Mouse (Mus musculus): ENCODE measurements at regions not wholly inside any gene's neighbourhood (a gene's known extent, or its start where the extent isn't known, plus 50 kb on each side); places are given as distances from the start of the nearest gene placed in this dataset.

- no peaks in the 10 kb centered on the region for H3K27me3 ChIP-seq (ENCODE audit: control insufficient read depth, insufficient read depth, insufficient read length)
- no peaks in the 10 kb centered on the region for H3K36me3 ChIP-seq (ENCODE audit: control insufficient read depth, insufficient read depth)
- H3K4me3 ChIP-seq (ENCODE audit: insufficient read depth, poor library complexity, severe bottlenecking) = no peak overlapping the region
- H3K79me2 ChIP-seq (ENCODE audit: control insufficient read depth, insufficient read depth) = no peaks in the 10 kb centered on the region
- H3ac ChIP-seq (ENCODE audit: control insufficient read depth, insufficient read length, low read depth) = no peak overlapping the region
- TF ChIP-seq CTCF (IDR thresholded peaks at IDR 0.05; ENCODE audit: control insufficient read depth, insufficient read depth, insufficient read length) (no peak), MYOG (IDR thresholded peaks at IDR 0.05; ENCODE audit: control insufficient read depth, extremely low read depth, insufficient read length) (no peak), FOSL1 (IDR thresholded peaks at IDR 0.05; ENCODE audit: insufficient read depth, low read length, poor library complexity, severe bottlenecking) (no peak), MYOD1 (IDR thresholded peaks at IDR 0.05; ENCODE audit: control insufficient read depth, insufficient read length, low read depth) (no peak), MAX (IDR thresholded peaks at IDR 0.05) (no peak)
- no peaks in the 10 kb centered on the region for H3K79me3 ChIP-seq (ENCODE audit: low read depth)
These were observed 353.1 kb upstream of the Klhl1 start for GRCm38 (mm10) chr14:96871969-96872368.

DNA sequence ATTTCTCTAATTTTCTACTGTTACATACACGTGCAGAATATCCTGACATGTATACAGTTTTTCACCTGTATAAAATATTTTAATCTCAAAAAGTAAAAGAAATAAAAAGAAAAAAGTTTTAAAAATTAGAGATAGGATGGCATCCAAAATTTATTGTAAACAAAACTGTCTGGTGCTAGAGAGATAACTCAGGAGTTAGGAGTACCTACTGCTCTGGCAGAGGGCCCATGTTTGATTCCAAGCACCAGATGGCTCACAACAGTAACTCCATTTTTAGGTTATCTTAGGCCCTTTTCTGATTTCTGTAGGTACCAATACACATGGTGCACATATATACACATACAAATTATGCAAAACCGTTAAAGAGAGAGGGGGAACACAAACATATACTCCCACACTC, 320.0 kb upstream of the Klhl1 start:
- TF ChIP-seq FOSL1 (IDR thresholded peaks at IDR 0.05; ENCODE audit: insufficient read depth, low read length, poor library complexity, severe bottlenecking) (no peak), MYOG (IDR thresholded peaks at IDR 0.05; ENCODE audit: control insufficient read depth, extremely low read depth, insufficient read length) (no peak), USF1 (IDR thresholded peaks at IDR 0.05; ENCODE audit: low read depth) (no peak), MAX (IDR thresholded peaks at IDR 0.05) (no peak), CEBPB (IDR thresholded peaks at IDR 0.05; ENCODE audit: low read depth) (no peak), MYOD1 (IDR thresholded peaks at IDR 0.05; ENCODE audit: control insufficient read depth, insufficient read length, low read depth) (no peak), CTCF (IDR thresholded peaks at IDR 0.05; ENCODE audit: control insufficient read depth, insufficient read depth, insufficient read length) (no peak)
- Histone ChIP-seq H3K79me2 (ENCODE audit: control insufficient read depth, insufficient read depth) (no peaks in the 10 kb centered on the region), H3K36me3 (ENCODE audit: control insufficient read depth, insufficient read depth) (no peaks in the 10 kb centered on the region), H3K27me3 (ENCODE audit: control insufficient read depth, insufficient read depth, insufficient read length) (no peaks in the 10 kb centered on the region), H3K4me3 (ENCODE audit: insufficient read depth, poor library complexity, severe bottlenecking) (no peak overlapping the region), H3K79me3 (ENCODE audit: low read depth) (no peaks in the 10 kb centered on the region), H3ac (ENCODE audit: control insufficient read depth, insufficient read length, low read depth) (no peak overlapping the region)

DNA sequence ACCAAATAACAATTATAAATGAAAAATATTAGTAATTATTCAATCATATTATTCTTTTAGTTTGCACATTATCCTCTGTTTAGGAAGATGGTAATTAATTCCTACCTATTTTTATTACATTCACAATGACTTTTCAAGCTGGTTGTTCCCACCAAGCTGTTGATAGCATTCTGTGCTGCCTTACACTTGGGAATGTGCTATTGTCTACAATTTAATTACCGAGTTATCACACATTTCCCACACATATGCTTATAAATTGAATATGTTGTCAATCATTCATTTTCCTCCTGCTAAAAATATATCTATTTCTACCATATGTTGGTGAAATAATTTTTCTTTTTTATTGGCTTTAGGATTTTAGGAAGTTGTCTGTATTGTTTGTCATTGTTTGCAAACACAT, 306.2 kb upstream of the Klhl1 start:
- TF ChIP-seq CTCF (IDR thresholded peaks at IDR 0.05; ENCODE audit: control insufficient read depth, insufficient read depth, insufficient read length) = no peak
- TF ChIP-seq USF1 (IDR thresholded peaks at IDR 0.05; ENCODE audit: low read depth) = no peak
- TF ChIP-seq MYOD1 (IDR thresholded peaks at IDR 0.05; ENCODE audit: control insufficient read depth, insufficient read length, low read depth) = no peak
- no peak for TF ChIP-seq FOSL1 (IDR thresholded peaks at IDR 0.05; ENCODE audit: insufficient read depth, low read length, poor library complexity, severe bottlenecking)
- TF ChIP-seq MAX (IDR thresholded peaks at IDR 0.05) = no peak
- TF ChIP-seq CEBPB (IDR thresholded peaks at IDR 0.05; ENCODE audit: low read depth) = no peak
- no peak for TF ChIP-seq MYOG (IDR thresholded peaks at IDR 0.05; ENCODE audit: control insufficient read depth, extremely low read depth, insufficient read length)
- Histone ChIP-seq H3K36me3 (ENCODE audit: control insufficient read depth, insufficient read depth) (no peaks in the 10 kb centered on the region), H3K79me3 (ENCODE audit: low read depth) (no peaks in the 10 kb centered on the region), H3K4me3 (ENCODE audit: insufficient read depth, poor library complexity, severe bottlenecking) (no peak overlapping the region), H3K79me2 (ENCODE audit: control insufficient read depth, insufficient read depth) (no peaks in the 10 kb centered on the region), H3ac (ENCODE audit: control insufficient read depth, insufficient read length, low read depth) (no peak overlapping the region), H3K27me3 (ENCODE audit: control insufficient read depth, insufficient read depth, insufficient read length) (no peaks in the 10 kb centered on the region)

DNA sequence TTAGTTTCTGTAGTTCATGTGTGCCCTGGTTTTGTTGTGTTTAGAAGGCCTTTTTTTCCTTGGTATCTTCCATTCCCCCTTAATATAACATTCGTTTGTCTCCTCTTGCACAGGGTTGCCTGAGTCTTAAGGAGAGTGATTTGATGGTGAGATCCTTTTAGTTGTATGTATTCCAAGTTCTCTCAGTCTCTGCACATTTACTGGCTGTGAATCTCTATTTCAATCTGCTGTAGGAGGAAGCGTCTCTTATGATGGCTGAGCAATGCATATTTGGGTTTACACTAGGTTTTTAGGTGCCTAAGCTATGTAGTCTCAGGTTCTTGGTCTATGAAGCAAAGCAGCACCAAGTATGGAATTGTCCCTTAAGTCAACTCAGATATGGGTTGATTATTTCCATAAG, 296.8 kb upstream of the Klhl1 start:
- Histone ChIP-seq H3K36me3 (ENCODE audit: control insufficient read depth, insufficient read depth) (no peaks in the 10 kb centered on the region), H3K79me2 (ENCODE audit: control insufficient read depth, insufficient read depth) (no peaks in the 10 kb centered on the region), H3K4me3 (ENCODE audit: insufficient read depth, poor library complexity, severe bottlenecking) (no peak overlapping the region), H3ac (ENCODE audit: control insufficient read depth, insufficient read length, low read depth) (no peak overlapping the region), H3K79me3 (ENCODE audit: low read depth) (no peaks in the 10 kb centered on the region), H3K27me3 (ENCODE audit: control insufficient read depth, insufficient read depth, insufficient read length) (no peaks in the 10 kb centered on the region)
- TF ChIP-seq CEBPB (IDR thresholded peaks at IDR 0.05; ENCODE audit: low read depth) (no peak), MAX (IDR thresholded peaks at IDR 0.05) (no peak), USF1 (IDR thresholded peaks at IDR 0.05; ENCODE audit: low read depth) (no peak), FOSL1 (IDR thresholded peaks at IDR 0.05; ENCODE audit: insufficient read depth, low read length, poor library complexity, severe bottlenecking) (no peak), MYOD1 (IDR thresholded peaks at IDR 0.05; ENCODE audit: control insufficient read depth, insufficient read length, low read depth) (no peak), CTCF (IDR thresholded peaks at IDR 0.05; ENCODE audit: control insufficient read depth, insufficient read depth, insufficient read length) (no peak), MYOG (IDR thresholded peaks at IDR 0.05; ENCODE audit: control insufficient read depth, extremely low read depth, insufficient read length) (no peak)

DNA sequence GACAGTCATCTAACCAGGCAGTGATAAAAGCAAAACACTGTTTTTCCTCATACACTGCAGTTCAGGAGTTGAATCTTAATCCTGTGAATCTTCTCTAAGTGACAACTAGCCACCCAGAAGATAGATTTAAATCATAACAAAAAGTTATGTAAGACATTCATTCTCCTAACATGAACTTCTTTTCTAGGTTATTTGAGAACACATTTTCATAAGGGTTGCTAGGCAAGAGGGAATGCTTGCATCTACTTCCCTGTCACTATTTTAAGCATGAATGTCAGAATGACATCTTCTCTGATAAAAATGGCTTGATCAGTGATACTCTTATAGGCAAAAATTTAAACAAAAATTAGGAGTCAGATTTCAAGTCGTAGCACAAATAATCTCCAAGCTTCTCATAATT, 286.4 kb upstream of the Klhl1 start:
- Histone ChIP-seq H3K4me3 (ENCODE audit: insufficient read depth, poor library complexity, severe bottlenecking) (no peak overlapping the region), H3ac (ENCODE audit: control insufficient read depth, insufficient read length, low read depth) (no peak overlapping the region), H3K36me3 (ENCODE audit: control insufficient read depth, insufficient read depth) (no peaks in the 10 kb centered on the region), H3K79me2 (ENCODE audit: control insufficient read depth, insufficient read depth) (no peaks in the 10 kb centered on the region), H3K27me3 (ENCODE audit: control insufficient read depth, insufficient read depth, insufficient read length) (no peaks in the 10 kb centered on the region), H3K79me3 (ENCODE audit: low read depth) (no peaks in the 10 kb centered on the region)
- TF ChIP-seq FOSL1 (IDR thresholded peaks at IDR 0.05; ENCODE audit: insufficient read depth, low read length, poor library complexity, severe bottlenecking) (no peak), USF1 (IDR thresholded peaks at IDR 0.05; ENCODE audit: low read depth) (no peak)

GRCm38 (mm10) chr14:96794806-96795205, 275.9 kb upstream of the Klhl1 start:
- no peak for TF ChIP-seq MYOD1 (IDR thresholded peaks at IDR 0.05; ENCODE audit: control insufficient read depth, insufficient read length, low read depth)
- TF ChIP-seq FOSL1 (IDR thresholded peaks at IDR 0.05; ENCODE audit: insufficient read depth, low read length, poor library complexity, severe bottlenecking) = no peak
- TF ChIP-seq CEBPB (IDR thresholded peaks at IDR 0.05; ENCODE audit: low read depth) = no peak
- TF ChIP-seq MYOG (IDR thresholded peaks at IDR 0.05; ENCODE audit: control insufficient read depth, extremely low read depth, insufficient read length) = no peak
- Histone ChIP-seq H3K79me3 (ENCODE audit: low read depth) (no peaks in the 10 kb centered on the region), H3K36me3 (ENCODE audit: control insufficient read depth, insufficient read depth) (no peaks in the 10 kb centered on the region), H3K4me3 (ENCODE audit: insufficient read depth, poor library complexity, severe bottlenecking) (no peak overlapping the region), H3ac (ENCODE audit: control insufficient read depth, insufficient read length, low read depth) (no peak overlapping the region), H3K79me2 (ENCODE audit: control insufficient read depth, insufficient read depth) (no peaks in the 10 kb centered on the region), H3K27me3 (ENCODE audit: control insufficient read depth, insufficient read depth, insufficient read length) (no peaks in the 10 kb centered on the region)

All from C2C12 (cell line).